Mouse (Mus musculus): ENCODE results near the gene Adamts9.

Gene Adamts9

DNA sequence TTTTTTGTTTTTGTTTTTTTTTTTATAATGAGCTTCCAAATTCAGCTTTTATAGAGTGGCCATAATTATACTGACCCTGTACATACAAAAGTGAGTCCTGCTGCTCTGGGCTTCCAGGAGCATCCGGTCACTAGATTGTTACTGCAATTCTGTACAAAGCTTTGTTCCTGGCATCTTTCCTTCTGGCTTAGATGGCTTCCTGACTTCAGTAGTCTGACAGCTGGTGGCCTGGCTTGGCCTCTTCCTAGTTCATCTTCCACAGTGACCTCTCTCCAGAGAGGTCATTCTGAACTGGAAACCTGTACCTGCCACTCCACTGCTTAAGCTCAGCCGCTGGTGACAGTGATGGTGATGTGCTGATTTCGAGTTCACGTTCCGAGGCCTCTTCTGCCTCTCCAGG, 217.2 kb downstream of the Adamts9 start:
- DNase-seq (ENCODE audit: low spot score) = no peak

DNA sequence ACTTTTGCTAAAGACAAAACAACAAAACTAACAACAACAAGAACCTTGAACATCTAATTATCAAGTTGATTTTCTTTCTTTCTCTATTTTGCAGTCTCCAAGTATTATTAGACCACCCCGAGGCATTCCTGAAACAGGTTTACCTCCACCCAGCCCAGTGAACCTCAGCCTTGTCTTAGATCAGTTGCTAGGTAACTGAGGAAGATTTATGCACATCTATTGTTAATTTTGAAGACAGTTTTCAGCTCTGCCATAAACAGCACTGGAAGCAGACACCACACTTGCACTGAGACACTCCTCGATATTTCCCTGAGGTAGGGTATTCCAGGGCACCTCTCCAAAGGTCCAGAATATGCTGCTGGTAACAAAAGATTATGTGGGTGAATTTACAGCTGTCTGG, 218.9 kb downstream of the Adamts9 start:
- DNase-seq (ENCODE audit: low spot score) = no peak
